Mouse (Mus musculus): Measurements from ENCODE around the gene Timm22. TPM values are rescaled to one million over a fixed set of nuclear protein-coding genes. Genes with fewer than 3 reads are reported as not detected.

The Timm22 gene
- polyA plus RNA-seq, 1 experiment from 2014 or later, result 52.7 TPM

- Histone ChIP-seq H3K27me3 (peaks cover 30% of the 10 kb centered on the region), H3K4me1 (replicated peaks) (0 out of 2 replicates have a peak, but pooled peaks cover 2% of the 10 kb centered on the region), H3K9me3 (replicated peaks) (no peaks in the 10 kb centered on the region), H3K9ac (no peak overlapping the region), H3K27ac (no peak overlapping the region), H3K4me2 (no peak overlapping the region), H3K4me3 (replicated peaks) (no peak overlapping the region), H3K36me3 (no peaks in the 10 kb centered on the region)
- WGBS (ENCODE audit: insufficient replicate concordance), result 25% methylated on average over 3 of the region's 3 CpGs
- ATAC-seq (ENCODE audit: low read depth), result no peak
- no peak for DNase-seq
Measured at GRCm38 (mm10) chr11:76439666-76440065, 32.9 kb downstream of the Timm22 start.

GRCm38 (mm10) chr11:76445459-76445858 lies 38.7 kb downstream of the Timm22 start:
- H3K4me1 ChIP-seq (replicated peaks), result peaks cover 11% of the 10 kb centered on the region
- 57% methylated on average over 8 of the region's 8 CpGs for WGBS (ENCODE audit: insufficient replicate concordance)
- no peaks in the 10 kb centered on the region for H3K36me3 ChIP-seq
- no peak overlapping the region for H3K9ac ChIP-seq
- no peaks in the 10 kb centered on the region for H3K9me3 ChIP-seq (replicated peaks)
- no peak for DNase-seq
- no peak overlapping the region for H3K4me3 ChIP-seq (replicated peaks)
- no peak overlapping the region for H3K27ac ChIP-seq
- no peak overlapping the region for H3K4me2 ChIP-seq
- no peak for ATAC-seq (ENCODE audit: low read depth)
- H3K27me3 ChIP-seq, result no peaks in the 10 kb centered on the region

GRCm38 (mm10) chr11:76446251-76446650 lies 39.5 kb downstream of the Timm22 start:
- WGBS (ENCODE audit: insufficient replicate concordance), result 6% methylated on average over 10 of the region's 10 CpGs
- H3K27me3 ChIP-seq, result no peaks in the 10 kb centered on the region
- peak overlapping the region; percentile 30 for H3K4me2 ChIP-seq
- H3K36me3 ChIP-seq, result no peaks in the 10 kb centered on the region
- peak; percentile 48; the same call in 1 of the 2 replicates for ATAC-seq (ENCODE audit: low read depth)
- peaks cover 11% of the 10 kb centered on the region for H3K4me1 ChIP-seq (replicated peaks)
- H3K9ac ChIP-seq, result no peak overlapping the region
- H3K27ac ChIP-seq, result no peak overlapping the region
- H3K4me3 ChIP-seq (replicated peaks), result no peak overlapping the region
- no peak for DNase-seq
- no peaks in the 10 kb centered on the region for H3K9me3 ChIP-seq (replicated peaks)

GRCm38 (mm10) chr11:76449520-76450201 lies 42.9 kb downstream of the Timm22 start:
- H3K27me3 ChIP-seq, result no peaks in the 10 kb centered on the region
- H3K4me1 ChIP-seq (replicated peaks), result peaks cover 11% of the 10 kb centered on the region
- H3K4me2 ChIP-seq, result no peak overlapping the region
- DNase-seq (no peak), ATAC-seq (ENCODE audit: low read depth) (no peak)
- H3K4me3 ChIP-seq (replicated peaks), result no peak overlapping the region
- no peak overlapping the region for H3K27ac ChIP-seq
- no peaks in the 10 kb centered on the region for H3K9me3 ChIP-seq (replicated peaks)
- WGBS (ENCODE audit: insufficient replicate concordance), result 62% methylated on average over 15 of the region's 15 CpGs
- no peak overlapping the region for H3K9ac ChIP-seq
- H3K36me3 ChIP-seq, result no peaks in the 10 kb centered on the region

- no peak overlapping the region for H3K9ac ChIP-seq
- WGBS (ENCODE audit: insufficient replicate concordance), result 59% methylated on average over 3 of the region's 3 CpGs
- H3K9me3 ChIP-seq (replicated peaks), result no peaks in the 10 kb centered on the region
- DNase-seq (no peak), ATAC-seq (ENCODE audit: low read depth) (no peak)
- H3K27me3 ChIP-seq, result no peaks in the 10 kb centered on the region
- peaks cover 11% of the 10 kb centered on the region for H3K4me1 ChIP-seq (replicated peaks)
- H3K36me3 ChIP-seq, result no peaks in the 10 kb centered on the region
- no peak overlapping the region for H3K4me2 ChIP-seq
- no peak overlapping the region for H3K4me3 ChIP-seq (replicated peaks)
- no peak overlapping the region for H3K27ac ChIP-seq
Measured at GRCm38 (mm10) chr11:76450202-76450561, 43.4 kb downstream of the Timm22 start.

- no peak overlapping the region for H3K9ac ChIP-seq
- H3K4me2 ChIP-seq, result no peak overlapping the region
- 49% methylated on average over 5 of the region's 5 CpGs for WGBS (ENCODE audit: insufficient replicate concordance)
- DNase-seq, result peak; percentile 24
- 0 out of 2 replicates have a peak, but pooled peaks cover 4% of the 10 kb centered on the region for H3K36me3 ChIP-seq
- H3K4me3 ChIP-seq (replicated peaks), result no peak overlapping the region
- H3K27ac ChIP-seq, result no peak overlapping the region
- H3K9me3 ChIP-seq (replicated peaks), result no peaks in the 10 kb centered on the region
- no peaks in the 10 kb centered on the region for H3K27me3 ChIP-seq
- ATAC-seq (ENCODE audit: low read depth), result no peak
- H3K4me1 ChIP-seq (replicated peaks), result 0 out of 2 replicates have a peak, but pooled peaks cover 3% of the 10 kb centered on the region
Measured at GRCm38 (mm10) chr11:76454492-76454891, 47.7 kb downstream of the Timm22 start.

GRCm38 (mm10) chr11:76456233-76456632 lies 49.5 kb downstream of the Timm22 start:
- Histone ChIP-seq H3K9me3 (replicated peaks) (no peaks in the 10 kb centered on the region), H3K36me3 (0 out of 2 replicates have a peak, but pooled peaks cover 4% of the 10 kb centered on the region), H3K27ac (no peak overlapping the region), H3K9ac (no peak overlapping the region), H3K4me3 (replicated peaks) (no peak overlapping the region), H3K4me2 (no peak overlapping the region), H3K27me3 (no peaks in the 10 kb centered on the region), H3K4me1 (replicated peaks) (0 out of 2 replicates have a peak, but pooled peaks cover 3% of the 10 kb centered on the region)
- WGBS (ENCODE audit: insufficient replicate concordance), result 18% methylated on average over 6 of the region's 6 CpGs
- DNase-seq (peak; percentile 59), ATAC-seq (ENCODE audit: low read depth) (no peak)

GRCm38 (mm10) chr11:76456897-76457296 lies 50.1 kb downstream of the Timm22 start:
- no peak overlapping the region for H3K9ac ChIP-seq
- H3K27me3 ChIP-seq, result no peaks in the 10 kb centered on the region
- no peak overlapping the region for H3K4me2 ChIP-seq
- no peaks in the 10 kb centered on the region for H3K9me3 ChIP-seq (replicated peaks)
- DNase-seq (no peak), ATAC-seq (ENCODE audit: low read depth) (no peak; the same call in 1 of the 2 replicates)
- 48% methylated on average over 10 of the region's 10 CpGs for WGBS (ENCODE audit: insufficient replicate concordance)
- H3K36me3 ChIP-seq, result 0 out of 2 replicates have a peak, but pooled peaks cover 4% of the 10 kb centered on the region
- H3K4me3 ChIP-seq (replicated peaks), result no peak overlapping the region
- no peak overlapping the region for H3K27ac ChIP-seq
- H3K4me1 ChIP-seq (replicated peaks), result 0 out of 2 replicates have a peak, but pooled peaks cover 3% of the 10 kb centered on the region

- no peak overlapping the region for H3K4me2 ChIP-seq
- no peak for ATAC-seq (ENCODE audit: low read depth)
- H3K27me3 ChIP-seq, result no peaks in the 10 kb centered on the region
- H3K36me3 ChIP-seq, result 0 out of 2 replicates have a peak, but pooled peaks cover 4% of the 10 kb centered on the region
- H3K9me3 ChIP-seq (replicated peaks), result no peaks in the 10 kb centered on the region
- H3K4me3 ChIP-seq (replicated peaks), result no peak overlapping the region
- no peak overlapping the region for H3K9ac ChIP-seq
- 0 out of 2 replicates have a peak, but pooled peaks cover 3% of the 10 kb centered on the region for H3K4me1 ChIP-seq (replicated peaks)
- no peak for DNase-seq
- H3K27ac ChIP-seq, result no peak overlapping the region
- 43% methylated on average over 9 of the region's 9 CpGs for WGBS (ENCODE audit: insufficient replicate concordance)
Measured at GRCm38 (mm10) chr11:76458730-76459129, 52.0 kb downstream of the Timm22 start.

GRCm38 (mm10) chr11:76459489-76459888 lies 52.7 kb downstream of the Timm22 start:
- H3K4me2 ChIP-seq, result no peak overlapping the region
- ATAC-seq (ENCODE audit: low read depth), result no peak
- DNase-seq, result no peak
- WGBS (ENCODE audit: insufficient replicate concordance), result 54% methylated on average over 3 of the region's 3 CpGs
- no peaks in the 10 kb centered on the region for H3K9me3 ChIP-seq (replicated peaks)
- H3K27ac ChIP-seq, result no peak overlapping the region
- 0 out of 2 replicates have a peak, but pooled peaks cover 4% of the 10 kb centered on the region for H3K36me3 ChIP-seq
- 0 out of 2 replicates have a peak, but pooled peaks cover under 1% of the 10 kb centered on the region for H3K27me3 ChIP-seq
- no peak overlapping the region for H3K4me3 ChIP-seq (replicated peaks)
- H3K4me1 ChIP-seq (replicated peaks), result 0 out of 2 replicates have a peak, but pooled peaks cover 3% of the 10 kb centered on the region
- H3K9ac ChIP-seq, result no peak overlapping the region

GRCm38 (mm10) chr11:76461201-76461600 lies 54.4 kb downstream of the Timm22 start:
- H3K27me3 ChIP-seq, result 0 out of 2 replicates have a peak, but pooled peaks cover 3% of the 10 kb centered on the region
- H3K27ac ChIP-seq, result no peak overlapping the region
- no peak overlapping the region for H3K4me2 ChIP-seq
- ATAC-seq (ENCODE audit: low read depth), result no peak
- no peaks in the 10 kb centered on the region for H3K36me3 ChIP-seq
- H3K9me3 ChIP-seq (replicated peaks), result no peaks in the 10 kb centered on the region
- no peak for DNase-seq
- H3K9ac ChIP-seq, result no peak overlapping the region
- H3K4me3 ChIP-seq (replicated peaks), result no peak overlapping the region
- 0 out of 2 replicates have a peak, but pooled peaks cover 3% of the 10 kb centered on the region for H3K4me1 ChIP-seq (replicated peaks)
- WGBS (ENCODE audit: insufficient replicate concordance), result 43% methylated on average over 6 of the region's 6 CpGs

GRCm38 (mm10) chr11:76461696-76462095 lies 54.9 kb downstream of the Timm22 start:
- ATAC-seq (ENCODE audit: low read depth) (no peak), DNase-seq (no peak)
- Histone ChIP-seq H3K4me2 (no peak overlapping the region), H3K27ac (no peak overlapping the region), H3K4me3 (replicated peaks) (no peak overlapping the region), H3K4me1 (replicated peaks) (no peaks in the 10 kb centered on the region), H3K9me3 (replicated peaks) (no peaks in the 10 kb centered on the region), H3K36me3 (no peaks in the 10 kb centered on the region), H3K9ac (no peak overlapping the region), H3K27me3 (0 out of 2 replicates have a peak, but pooled peaks cover 3% of the 10 kb centered on the region)
- WGBS (ENCODE audit: insufficient replicate concordance), result 67% methylated on average over 5 of the region's 5 CpGs

All from liver, embryonic 13.5 days (tissue).